18 mouse cellular contexts compared by ENCODE assay signal in genomic region chr5:103104082-103104481, GRCm38 (mm10).
"Had no signal": no experiment of that assay in that cellular context is flagged by ENCODE, and none has a peak within 500 bp of the region (broad histone marks: within the 10 kb centered on the region; RNA-seq: fewer than 3 reads in every experiment).

No protein-coding gene starts in this region.

- DNase-seq: lung, adult 2 months; lung, postnatal 10 days; lung, postnatal 4 days; retina, postnatal 1 day; right cerebral cortex, adult 18-20 months; right cerebral cortex, postnatal 25 days; right cerebral cortex, postnatal 4 days; spleen, adult 18-20 months; thymus, adult 18-20 months; thymus, postnatal 14 days; thymus, postnatal 36 days had no signal

- H3K4me2 ChIP-seq: liver, embryonic 15.5 days; midbrain, embryonic 13.5 days; neural tube, embryonic 13.5 days; neural tube, embryonic 15.5 days had no signal

- H3K27me3 ChIP-seq: liver, embryonic 15.5 days; midbrain, embryonic 13.5 days; neural tube, embryonic 13.5 days; neural tube, embryonic 15.5 days had no signal

- H3K27ac ChIP-seq: liver, embryonic 15.5 days; midbrain, embryonic 10.5 days; midbrain, embryonic 13.5 days; neural tube, embryonic 13.5 days; neural tube, embryonic 15.5 days had no signal

- H3K4me3 ChIP-seq: liver, embryonic 15.5 days; midbrain, embryonic 10.5 days; midbrain, embryonic 13.5 days; myocyte; neural tube, embryonic 13.5 days; neural tube, embryonic 15.5 days had no signal

- H3K36me3 ChIP-seq: liver, embryonic 15.5 days; midbrain, embryonic 10.5 days; neural tube, embryonic 13.5 days; neural tube, embryonic 15.5 days had no signal

- H3K4me1 ChIP-seq: liver, embryonic 15.5 days; neural tube, embryonic 13.5 days; neural tube, embryonic 15.5 days had no signal

- H3K9me3 ChIP-seq: liver, embryonic 15.5 days; midbrain, embryonic 10.5 days; midbrain, embryonic 13.5 days; neural tube, embryonic 13.5 days; neural tube, embryonic 15.5 days had no signal

- ATAC-seq: midbrain, embryonic 13.5 days; midbrain, embryonic 16.5 days had no signal

- H3K9ac ChIP-seq: liver, embryonic 15.5 days; midbrain, embryonic 13.5 days; neural tube, embryonic 13.5 days; neural tube, embryonic 15.5 days had no signal
